Mouse (Mus musculus) spleen, adult 2 months (tissue): ENCODE data around the gene Cars. TPM values are rescaled to one million over a fixed set of nuclear protein-coding genes. Genes with fewer than 3 reads are reported as not detected.

ENCODE experiments used
- DNase-seq, 2 experiments: peaks; one replicate each; pipeline versions ENCODE4 v3.0.0 to v3.0.0-alpha.2; 2012 to 2021; ENCODE audit warnings: low spot score in 2 of 2, low read depth in 1 of 2
- H3K27ac ChIP-seq: fragments of 200-500 bp; 2 replicates; pipeline ENCODE4 v1.5.1; 2012; ENCODE audit warnings: low read length, inconsistent platforms; ENCODE audit not compliant: insufficient read depth
- H3K27me3 ChIP-seq: fragments of 200-500 bp; 2 replicates; pipeline ENCODE4 v1.6.1; 2012; ENCODE audit warnings: mild to moderate bottlenecking, moderate library complexity, low read length, inconsistent platforms; ENCODE audit not compliant: control insufficient read depth, insufficient read depth
- H3K36me3 ChIP-seq: fragments of 200-500 bp; 2 replicates; pipeline ENCODE4 v1.6.1; 2012; ENCODE audit warnings: mild to moderate bottlenecking, low read length, inconsistent platforms; ENCODE audit not compliant: control insufficient read depth, insufficient read depth
- H3K4me1 ChIP-seq: fragments of 200-500 bp; 2 replicates; pipeline ENCODE4 v1.6.1; 2011; ENCODE audit warnings: inconsistent platforms; ENCODE audit not compliant: control insufficient read depth, insufficient read depth, insufficient read length
- H3K4me3 ChIP-seq: fragments of 200-500 bp; 2 replicates; pipeline ENCODE4 v1.5.1; 2011; ENCODE audit warnings: mild to moderate bottlenecking, inconsistent platforms; ENCODE audit not compliant: insufficient read depth, insufficient read length; ENCODE audit errors: extremely low read depth
- CTCF ChIP-seq: fragments of 200-500 bp; IDR thresholded peaks from 2 replicates; pipeline ENCODE4 v1.5.1; 2011; ENCODE audit warnings: mild to moderate bottlenecking, inconsistent platforms; ENCODE audit not compliant: insufficient read depth, insufficient read length, insufficient replicate concordance; ENCODE audit errors: extremely low read depth
- POLR2A ChIP-seq: fragments of 200-500 bp; IDR thresholded peaks from 2 replicates; pipeline ENCODE4 v1.6.1; 2011; ENCODE audit warnings: low read depth, low read length, inconsistent platforms
- WGBS: fragments of 180-500 bp; shearing (Covaris S2); methylation state at CpG from one replicate; pipeline ENCODE4 v1.1.7; 2018; 5-methylcytosine and 5-hydroxymethylcytosine counted together
- polyA plus RNA-seq: library from polyadenylated mRNA; depleted of rRNA; stranded (reverse); fragments of >200 nt; gene quantifications from 2 replicates; pipeline ENCODE4 v1.2.3, GENCODE M21; 2012

Cars gene
- polyA plus RNA-seq, 1 experiment: 12.2 TPM

GRCm38 (mm10) chr7:143563787-143564186, 36.1 kb downstream of the Cars start:
- no peak for DNase-seq
- H3K36me3 ChIP-seq: peaks cover 41% of the 10 kb centered on the region
- no peak for TF ChIP-seq POLR2A
- TF ChIP-seq CTCF: no peak
- WGBS: 96% methylated on average over 5 of the region's 5 CpGs
- no peak overlapping the region for H3K4me3 ChIP-seq
- H3K27ac ChIP-seq: no peak overlapping the region
- no peaks in the 10 kb centered on the region for H3K27me3 ChIP-seq
- H3K4me1 ChIP-seq: no peaks in the 10 kb centered on the region

GRCm38 (mm10) chr7:143557616-143558015, 42.3 kb downstream of the Cars start:
- H3K36me3 ChIP-seq: peaks cover 29% of the 10 kb centered on the region
- WGBS: 87% methylated on average over 7 of the region's 7 CpGs
- TF ChIP-seq CTCF: no peak
- no peak for TF ChIP-seq POLR2A

GRCm38 (mm10) chr7:143556964-143557610, 42.8 kb downstream of the Cars start:
- no peaks in the 10 kb centered on the region for H3K4me1 ChIP-seq
- H3K27ac ChIP-seq: peak overlapping the region; percentile 35; the same call in 1 of the 2 replicates
- no peak overlapping the region for H3K4me3 ChIP-seq
- H3K27me3 ChIP-seq: no peaks in the 10 kb centered on the region
- no peak for TF ChIP-seq POLR2A
- no peak for TF ChIP-seq CTCF
- DNase-seq: no peak
- WGBS: 77% methylated on average over 8 of the region's 8 CpGs
- H3K36me3 ChIP-seq: peaks cover 28% of the 10 kb centered on the region

More at GRCm38 (mm10) chr7:143557616-143558015, 42.3 kb downstream of the Cars start:
- no peak for DNase-seq
- no peaks in the 10 kb centered on the region for H3K4me1 ChIP-seq
- H3K27me3 ChIP-seq: no peaks in the 10 kb centered on the region
- H3K27ac ChIP-seq: peak overlapping the region; percentile 35; the same call in 1 of the 2 replicates
- H3K4me3 ChIP-seq: no peak overlapping the region

GRCm38 (mm10) chr7:143549588-143550220, 50.2 kb downstream of the Cars start:
- H3K4me1 ChIP-seq: peaks cover 7% of the 10 kb centered on the region; the same call in 1 of the 2 replicates
- DNase-seq: no peak
- TF ChIP-seq CTCF (no peak), POLR2A (no peak)
- H3K27me3 ChIP-seq: no peaks in the 10 kb centered on the region
- WGBS: 41% methylated on average over 2 of the region's 2 CpGs
- H3K4me3 ChIP-seq: no peak overlapping the region; the same call in 1 of the 2 replicates
- 0 out of 2 replicates have a peak, but pooled peaks cover 1% of the 10 kb centered on the region for H3K36me3 ChIP-seq
- H3K27ac ChIP-seq: peak overlapping the region; percentile 93

- Histone ChIP-seq H3K27me3 (no peaks in the 10 kb centered on the region), H3K4me1 (peaks cover 7% of the 10 kb centered on the region; the same call in 1 of the 2 replicates), H3K4me3 (peak within 1 kb of the TSS; percentile 79), H3K36me3 (0 out of 2 replicates have a peak, but pooled peaks cover 1% of the 10 kb centered on the region), H3K27ac (peak within 1 kb of the TSS; percentile 93)
- peak; percentile 94 to 98 for DNase-seq
- TF ChIP-seq CTCF (no peak), POLR2A (peak; percentile 82)
- under 1% methylated on average over 43 of the region's 43 CpGs for WGBS
Measured at GRCm38 (mm10) chr7:143548976-143549457, 50.9 kb downstream of the Cars start, which contains the start of gene Nap1l4. Gene Nap1l4 (minus strand): TSS chr7:143549106.

- Histone ChIP-seq H3K4me1 (peaks cover 10% of the 10 kb centered on the region; the same call in 1 of the 2 replicates), H3K36me3 (0 out of 2 replicates have a peak, but pooled peaks cover 1% of the 10 kb centered on the region), H3K27me3 (no peaks in the 10 kb centered on the region), H3K4me3 (peak overlapping the region; percentile 79), H3K27ac (peak overlapping the region; percentile 90)
- under 1% methylated on average over 47 of the region's 63 CpGs for WGBS
- TF ChIP-seq CTCF (no peak), POLR2A (no peak)
- peak; percentile 49 to 63 for DNase-seq
Measured at GRCm38 (mm10) chr7:143548231-143548961, 51.5 kb downstream of the Cars start.
